Mouse (Mus musculus): ENCODE measurements around the gene Dlgap1.

Dlgap1 gene

DNA sequence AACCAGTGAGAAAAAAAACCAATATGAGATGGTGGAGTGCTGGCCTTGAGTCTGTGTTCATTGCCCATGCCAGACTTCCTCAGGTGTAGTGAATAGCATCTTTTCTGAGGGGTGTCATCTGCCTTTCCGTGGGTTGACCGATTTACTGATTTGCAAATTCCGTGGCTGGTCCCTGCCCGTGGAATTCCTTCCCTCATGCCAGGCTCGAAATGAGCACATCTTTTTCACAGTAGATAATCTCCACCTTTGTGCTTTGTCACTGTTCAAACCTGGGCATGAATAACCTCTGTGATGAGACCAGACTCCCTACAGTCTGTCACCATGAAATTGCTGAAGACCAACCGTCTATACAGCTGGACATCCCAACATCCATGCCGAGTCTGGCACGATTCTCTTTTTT is 493.4 kb downstream of the Dlgap1 start:
- DNase-seq (ENCODE audit: low read depth, low spot score), result no peak

DNA sequence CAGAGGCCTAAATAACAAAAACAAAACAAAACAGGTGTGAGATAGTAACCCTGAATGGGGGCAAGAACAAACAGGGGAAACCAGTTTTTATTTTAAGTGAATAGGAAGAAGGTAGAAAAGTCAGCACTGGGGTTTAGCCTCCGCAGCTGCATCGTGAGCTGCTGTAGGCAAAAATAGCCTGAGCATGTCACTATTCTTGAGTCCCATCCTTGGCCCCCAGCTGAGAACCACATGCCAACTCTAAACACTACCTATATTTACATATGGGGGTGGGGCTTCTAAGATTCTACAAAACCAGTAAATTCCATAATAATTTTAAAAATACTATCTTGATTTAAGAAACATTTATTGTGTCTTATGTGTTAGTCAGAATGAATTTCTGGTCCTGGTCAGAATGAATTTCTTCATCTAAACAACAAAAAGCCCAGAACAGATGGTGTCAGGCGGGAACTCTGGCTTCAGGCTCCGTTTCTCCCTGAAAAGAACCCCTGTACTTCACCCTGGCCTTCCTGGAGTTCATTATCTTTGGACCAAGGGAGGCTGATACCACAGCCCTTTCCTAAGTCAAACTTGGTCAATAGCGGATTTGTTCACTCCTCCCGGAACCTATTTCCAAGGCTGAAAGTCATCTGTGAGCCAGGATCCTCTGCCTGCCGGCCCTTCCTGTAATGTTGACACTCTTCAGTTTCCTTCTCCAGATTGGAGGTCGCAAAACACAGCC is 494.1 kb downstream of the Dlgap1 start:
- DNase-seq (ENCODE audit: low read depth, low spot score), result no peak

DNA sequence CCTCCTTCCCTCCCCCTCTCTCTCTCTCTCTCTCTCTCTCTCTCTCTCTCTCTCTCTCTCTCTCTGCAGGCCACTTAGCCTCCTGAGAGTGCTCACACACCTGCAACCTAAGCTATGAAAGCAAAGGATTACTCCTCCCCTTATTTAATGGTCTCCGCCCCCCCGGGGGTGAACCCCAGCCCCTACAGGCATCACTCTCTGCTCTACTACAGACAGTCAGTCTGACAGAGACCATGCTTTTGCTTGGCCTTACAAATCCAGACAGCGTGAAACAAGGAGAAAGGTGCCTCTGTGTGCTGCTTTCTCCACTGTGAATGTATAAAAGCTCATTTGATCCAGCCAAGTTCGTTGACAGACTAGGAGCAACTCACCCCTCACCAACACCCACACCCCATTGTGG is 497.5 kb downstream of the Dlgap1 start:
- no peak for DNase-seq (ENCODE audit: low read depth, low spot score)

GRCm38 (mm10) chr17:70470970-70471371 is 502.1 kb downstream of the Dlgap1 start:
- no peak for DNase-seq (ENCODE audit: low read depth, low spot score)

- DNase-seq (ENCODE audit: low read depth, low spot score), result no peak
These were observed 503.3 kb downstream of the Dlgap1 start for GRCm38 (mm10) chr17:70472162-70472561.

- no peak for DNase-seq (ENCODE audit: low read depth, low spot score)
These were observed 505.0 kb downstream of the Dlgap1 start for GRCm38 (mm10) chr17:70473871-70474270.

DNA sequence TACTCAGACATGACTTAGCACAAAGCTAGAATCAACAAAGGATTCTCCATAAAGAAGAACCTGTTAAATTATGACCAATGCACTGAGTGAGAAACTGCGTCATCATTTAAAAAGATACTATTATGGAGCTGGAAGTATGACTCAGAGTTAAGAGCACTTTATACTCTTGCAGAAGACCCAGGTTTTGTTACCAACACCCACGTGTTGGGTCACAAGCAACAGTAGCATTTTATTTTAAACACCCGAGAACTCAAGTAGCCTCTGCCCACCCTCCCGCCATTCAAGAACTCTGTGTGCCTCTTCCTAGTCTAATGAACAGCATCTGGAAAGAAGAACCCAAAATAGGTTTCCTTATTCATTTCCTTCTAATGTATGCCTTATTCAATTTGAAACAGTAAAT is 514.8 kb downstream of the Dlgap1 start:
- DNase-seq (ENCODE audit: low read depth, low spot score), result no peak

GRCm38 (mm10) chr17:70485668-70486067 is 516.8 kb downstream of the Dlgap1 start:
- DNase-seq (ENCODE audit: low read depth, low spot score), result no peak

GRCm38 (mm10) chr17:70486259-70486658 is 517.4 kb downstream of the Dlgap1 start:
- no peak for DNase-seq (ENCODE audit: low read depth, low spot score)

DNA sequence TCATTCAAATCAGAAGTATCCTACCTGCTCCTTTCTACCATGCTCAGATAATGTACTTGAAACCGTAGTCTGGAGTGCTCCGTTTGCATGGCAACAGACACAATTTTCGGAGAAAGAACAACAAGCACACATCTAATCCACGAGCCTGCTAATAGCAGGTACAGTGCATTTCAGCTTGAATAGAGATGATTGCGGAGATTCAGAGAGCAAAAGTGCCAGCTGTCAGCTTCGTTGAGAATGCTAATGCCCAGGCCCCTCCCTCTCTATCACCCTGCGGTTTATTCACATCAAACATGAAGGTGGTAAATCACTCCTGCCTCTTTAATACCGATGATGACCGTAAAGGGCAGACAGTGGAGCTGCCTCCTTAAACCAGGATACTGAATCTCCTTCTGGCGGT is 518.0 kb downstream of the Dlgap1 start:
- DNase-seq (ENCODE audit: low read depth, low spot score), result no peak

- DNase-seq (ENCODE audit: low read depth, low spot score), result no peak
These were observed 520.0 kb downstream of the Dlgap1 start for GRCm38 (mm10) chr17:70488784-70489265.

DNA sequence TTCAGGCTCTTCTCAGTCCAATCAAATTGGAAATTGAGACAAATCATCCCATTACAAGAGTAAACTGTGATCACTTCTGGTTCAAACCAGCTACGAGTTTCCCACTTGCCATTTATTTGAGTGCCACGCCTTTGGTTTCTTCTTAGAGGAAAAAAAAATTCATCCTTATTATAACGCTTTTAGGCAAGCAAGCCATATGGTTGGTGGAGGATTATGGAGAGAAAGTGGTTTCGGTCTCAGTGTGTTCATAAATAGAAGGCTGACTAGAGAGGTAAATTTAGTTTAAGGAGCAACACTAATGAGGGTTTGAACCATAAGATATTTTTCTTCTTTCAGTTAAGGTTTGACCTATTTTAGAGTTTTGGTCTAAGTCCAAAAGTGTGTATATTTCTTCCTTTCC is 522.7 kb downstream of the Dlgap1 start:
- no peak for DNase-seq (ENCODE audit: low read depth, low spot score)

DNA sequence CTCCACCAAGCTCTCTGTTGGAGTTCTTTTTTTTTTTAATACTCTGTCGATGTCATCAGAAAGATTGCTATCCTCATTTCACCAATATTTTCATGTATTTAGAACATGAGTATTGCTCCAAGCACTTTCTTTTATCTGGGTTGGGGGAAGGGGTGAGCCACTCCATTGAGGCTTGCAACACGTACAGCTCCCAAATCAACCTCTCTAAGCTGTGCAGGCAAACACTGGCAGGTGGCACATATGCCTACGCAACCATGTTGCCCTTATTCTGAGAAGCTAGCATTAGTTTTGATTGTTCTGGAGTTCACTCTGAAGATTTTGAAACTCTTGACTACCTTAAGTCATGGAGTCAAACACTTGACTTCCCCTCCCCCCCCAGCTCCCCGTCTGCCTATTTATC is 525.5 kb downstream of the Dlgap1 start:
- no peak for DNase-seq (ENCODE audit: low read depth, low spot score)

- no peak for DNase-seq (ENCODE audit: low read depth, low spot score)
These were observed 529.4 kb downstream of the Dlgap1 start for GRCm38 (mm10) chr17:70498256-70498655.

- DNase-seq (ENCODE audit: low read depth, low spot score), result no peak
These were observed 533.1 kb downstream of the Dlgap1 start for GRCm38 (mm10) chr17:70501933-70502332.

GRCm38 (mm10) chr17:70507759-70508158 is 538.9 kb downstream of the Dlgap1 start:
- DNase-seq (ENCODE audit: low read depth, low spot score), result no peak

GRCm38 (mm10) chr17:70510441-70510840 is 541.6 kb downstream of the Dlgap1 start:
- no peak for DNase-seq (ENCODE audit: low read depth, low spot score)

DNA sequence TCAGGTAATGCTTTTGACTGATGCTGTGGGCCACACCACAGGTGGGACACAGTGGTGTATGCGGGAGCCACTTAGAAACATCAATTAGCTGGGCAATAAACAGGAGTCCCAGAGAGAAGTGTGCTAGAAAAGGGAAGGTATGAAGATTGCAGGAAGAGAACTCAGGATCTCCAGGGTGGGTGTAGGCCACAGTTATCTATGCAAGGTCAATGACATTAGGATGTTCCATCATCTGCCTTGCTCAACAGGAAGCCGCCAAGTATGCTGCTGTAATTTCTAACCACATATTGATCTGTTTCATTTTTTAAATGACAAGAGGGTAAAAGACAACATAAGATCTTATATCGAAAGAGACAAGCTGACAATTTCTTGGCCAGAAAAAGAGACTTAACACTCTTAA is 542.5 kb downstream of the Dlgap1 start:
- no peak for DNase-seq (ENCODE audit: low read depth, low spot score)

GRCm38 (mm10) chr17:70513736-70514135 is 544.9 kb downstream of the Dlgap1 start:
- DNase-seq (ENCODE audit: low read depth, low spot score), result no peak

DNA sequence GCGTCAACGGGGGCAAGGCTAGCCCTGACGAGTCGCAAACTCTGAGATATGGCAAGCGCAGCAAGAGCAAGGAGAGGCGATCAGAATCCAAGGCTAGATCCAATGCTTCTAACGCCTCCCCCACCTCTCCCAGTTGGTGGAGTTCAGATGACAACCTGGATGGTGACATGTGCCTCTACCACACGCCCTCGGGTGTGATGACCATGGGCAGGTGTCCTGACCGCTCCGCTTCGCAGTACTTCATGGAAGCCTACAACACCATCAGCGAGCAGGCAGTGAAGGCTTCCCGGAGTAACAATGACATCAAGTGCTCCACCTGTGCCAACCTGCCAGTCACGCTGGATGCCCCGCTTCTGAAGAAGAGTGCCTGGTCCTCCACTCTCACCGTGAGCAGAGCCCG is 547.6 kb downstream of the Dlgap1 start:
- no peak for DNase-seq (ENCODE audit: low read depth, low spot score)

DNA sequence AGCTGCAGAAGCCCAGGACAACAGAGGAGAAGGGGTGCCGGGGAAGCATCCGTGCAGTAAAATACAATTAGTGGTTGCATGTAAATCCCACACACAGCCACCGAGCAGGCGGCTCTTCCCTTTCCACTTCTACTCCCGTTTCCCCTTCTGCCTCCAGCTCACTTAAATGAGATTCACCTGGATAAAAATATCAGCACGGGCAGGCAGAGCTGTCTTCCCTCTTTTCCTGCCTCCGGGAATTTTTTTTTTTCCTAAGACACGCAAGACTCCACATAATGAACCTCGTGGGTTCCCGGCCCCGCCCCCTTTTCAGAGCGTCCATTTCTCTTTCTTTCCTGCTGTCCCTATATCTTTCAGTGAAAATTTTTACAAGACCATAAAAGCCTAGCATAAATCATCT is 548.5 kb downstream of the Dlgap1 start:
- DNase-seq (ENCODE audit: low read depth, low spot score), result no peak

DNA sequence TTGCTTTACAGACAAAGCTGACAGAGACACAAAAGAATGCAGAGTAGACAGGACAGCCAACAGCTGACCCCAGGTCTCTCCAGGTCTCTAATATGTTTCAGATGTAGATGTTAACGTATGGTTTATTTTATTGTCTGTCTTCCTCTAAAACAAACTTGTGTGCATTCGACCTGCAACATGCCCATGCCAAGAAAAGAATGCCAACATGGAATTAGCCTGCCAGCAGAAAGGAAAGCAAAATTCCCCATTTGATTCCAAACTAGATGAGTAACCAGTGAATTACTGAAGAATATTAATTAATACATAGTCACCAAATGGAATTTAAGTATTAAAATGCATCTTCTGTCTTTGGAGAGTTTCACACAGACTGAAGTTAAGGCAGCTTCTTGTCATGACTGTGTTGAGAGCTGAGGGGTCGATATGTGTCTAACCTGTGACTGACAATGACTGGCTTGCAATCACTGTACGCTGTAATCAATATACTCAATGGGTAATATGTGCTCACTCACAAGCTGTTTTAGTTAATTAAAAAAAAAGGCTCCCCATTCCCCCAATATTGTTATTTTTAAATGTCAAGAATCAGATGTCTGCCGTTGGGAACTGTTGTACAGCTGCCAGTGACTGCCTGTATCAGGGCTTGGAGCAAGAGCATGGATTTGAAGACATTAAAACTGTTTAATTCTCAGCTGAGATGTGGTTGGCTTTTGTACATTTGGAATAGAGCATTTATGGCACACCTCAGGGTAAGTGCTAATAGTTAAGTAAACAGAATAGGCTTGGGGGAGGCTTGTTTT is 552.4 kb downstream of the Dlgap1 start:
- no peak for DNase-seq (ENCODE audit: low read depth, low spot score)

GRCm38 (mm10) chr17:70521971-70522370 is 553.1 kb downstream of the Dlgap1 start:
- no peak for DNase-seq (ENCODE audit: low read depth, low spot score)

Measured in CD4-positive, CD25-positive, alpha-beta regulatory T cell, adult 2 months (primary cell).